Mouse (Mus musculus): ENCODE data around the gene B4galt5. TPM values are rescaled to one million over a fixed set of nuclear protein-coding genes. Genes with fewer than 3 reads are reported as not detected.

Gene B4galt5
- total and polyA plus RNA-seq, 3 experiments, result 4.6 to 34.4 (median 6.5) TPM

DNA sequence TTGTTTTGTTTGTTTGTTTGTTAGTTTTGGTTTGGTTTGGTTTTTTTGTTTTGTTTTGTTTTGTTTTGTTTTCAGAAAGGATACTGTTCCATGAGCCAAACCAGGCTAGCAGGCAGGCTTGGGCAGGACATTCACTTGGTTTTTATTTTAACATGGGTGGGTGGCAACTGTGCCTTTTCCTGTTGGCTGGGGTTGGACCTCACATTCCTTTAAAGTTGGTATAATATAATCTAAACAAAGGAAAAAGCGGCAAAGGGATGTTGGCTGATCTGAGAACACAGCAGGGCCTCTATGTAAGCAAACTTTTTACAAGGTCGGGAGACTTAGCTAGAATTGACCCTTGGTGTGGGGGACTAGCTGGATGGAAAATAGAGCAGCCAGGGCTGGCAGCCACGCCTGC lies 91.2 kb downstream of the B4galt5 start:
- H3K27me3 ChIP-seq (ENCODE audit: control insufficient read depth in 1 of 2, insufficient read depth in 2 of 2, low read length in 2 of 2), result peaks cover 0 to 3% of the 10 kb centered on the region in 2 experiments; a peak in 2 of 4 replicates
- H3K36me3 ChIP-seq (ENCODE audit: control insufficient read depth in 1 of 2, insufficient read depth in 2 of 2, low read length in 2 of 2), result no peaks in the 10 kb centered on the region
- no peak for DNase-seq (ENCODE audit: low read depth, low spot score)
- no peak overlapping the region for H3K9ac ChIP-seq (ENCODE audit: control insufficient read depth, low read depth, low read length, poor library complexity, severe bottlenecking)
- H3K9me3 ChIP-seq (replicated peaks; ENCODE audit: insufficient read depth, low read length), result no peaks in the 10 kb centered on the region
- TF ChIP-seq ZMIZ1 (IDR thresholded peaks at IDR 0.05; ENCODE audit: low read depth, low read length), result no peak
- no peak for TF ChIP-seq RCOR1 (IDR thresholded peaks at IDR 0.05; ENCODE audit: low read depth, low read length)
- no peak for TF ChIP-seq ZC3H11A (IDR thresholded peaks at IDR 0.05; ENCODE audit: low read depth, low read length)
- no peak for TF ChIP-seq USF2 (IDR thresholded peaks at IDR 0.05; ENCODE audit: borderline replicate concordance in 1 of 2, insufficient read depth in 1 of 2, low read depth in 1 of 2, low read length in 2 of 2)
- no peak for TF ChIP-seq JUND (IDR thresholded peaks at IDR 0.05; ENCODE audit: low read depth, low read length)
- TF ChIP-seq USF1 (IDR thresholded peaks at IDR 0.05; ENCODE audit: low read depth, low read length), result no peak
- TF ChIP-seq MYC (IDR thresholded peaks at IDR 0.05; ENCODE audit: low read depth, low read length), result no peak
- TF ChIP-seq RAD21 (IDR thresholded peaks at IDR 0.05; ENCODE audit: low read depth, low read length), result no peak
- no peak for TF ChIP-seq MEF2A (IDR thresholded peaks at IDR 0.05; ENCODE audit: extremely low read depth, insufficient replicate concordance, low read depth, low read length, poor library complexity, severe bottlenecking)
- no peak for TF ChIP-seq E2F4 (IDR thresholded peaks at IDR 0.05; ENCODE audit: borderline replicate concordance, low read depth, low read length)
- no peak for TF ChIP-seq NRF1 (IDR thresholded peaks at IDR 0.05; ENCODE audit: insufficient read depth, low read depth, low read length, poor library complexity, severe bottlenecking)
- TF ChIP-seq CTCF (IDR thresholded peaks at IDR 0.05 in 2 of 3, conservative IDR thresholded peaks at IDR 0.05 in 1 of 3; ENCODE audit: control insufficient read depth in 1 of 3, insufficient read depth in 1 of 3, low read depth in 2 of 3, low read length in 3 of 3, poor library complexity in 1 of 3, severe bottlenecking in 1 of 3), result no peak
- TF ChIP-seq MYB (IDR thresholded peaks at IDR 0.05; ENCODE audit: low read depth, low read length), result no peak
- no peak overlapping the region for H3K27ac ChIP-seq (ENCODE audit: control insufficient read depth, low read depth, low read length)
- no peaks in the 10 kb centered on the region for H3K79me2 ChIP-seq (ENCODE audit: control insufficient read depth, insufficient read depth, low read length, poor library complexity)
- peaks cover 0 to 3% of the 10 kb centered on the region in 2 experiments; a peak in 1 of 4 replicates for H3K4me1 ChIP-seq (ENCODE audit: control insufficient read depth in 1 of 2, insufficient read depth in 2 of 2, low read length in 2 of 2)
- no peak overlapping the region for H3K4me3 ChIP-seq (ENCODE audit: control insufficient read depth in 1 of 2, insufficient read depth in 1 of 2, low read depth in 2 of 2, low read length in 2 of 2)

DNA sequence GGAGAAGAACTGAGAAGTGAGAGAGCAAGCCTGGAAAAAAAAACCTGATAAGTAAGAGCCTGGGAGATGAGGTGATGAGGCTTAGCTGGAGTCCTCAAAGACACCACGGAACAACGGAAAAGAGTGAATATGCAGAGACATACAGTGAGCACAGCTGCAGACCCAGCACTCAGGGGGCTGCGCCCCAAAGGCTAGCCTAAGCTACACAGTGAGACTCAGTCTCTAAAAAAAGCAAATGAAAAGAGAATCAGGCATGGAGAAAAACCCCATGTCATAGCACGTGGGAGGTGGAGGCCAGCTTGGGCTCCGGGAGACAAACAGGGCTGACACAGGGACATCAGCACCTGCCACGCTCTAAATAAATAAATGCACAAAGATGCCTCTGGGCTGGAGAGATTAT lies 94.2 kb downstream of the B4galt5 start:
- H3K27ac ChIP-seq (ENCODE audit: control insufficient read depth, low read depth, low read length), result no peak overlapping the region
- TF ChIP-seq UBTF (IDR thresholded peaks at IDR 0.05; ENCODE audit: borderline replicate concordance, insufficient read depth, low read depth, low read length) (no peak), ZC3H11A (IDR thresholded peaks at IDR 0.05; ENCODE audit: low read depth, low read length) (no peak), POLR2AphosphoS2 (IDR thresholded peaks at IDR 0.05; ENCODE audit: low read length) (no peak), TAL1 (IDR thresholded peaks at IDR 0.05; ENCODE audit: low read length) (no peak), ZKSCAN1 (IDR thresholded peaks at IDR 0.05; ENCODE audit: low read depth, low read length) (no peak), GATA1 (IDR thresholded peaks at IDR 0.05; ENCODE audit: low read depth, low read length) (no peak), MAZ (IDR thresholded peaks at IDR 0.05; ENCODE audit: low read depth, low read length) (no peak), MXI1 (IDR thresholded peaks at IDR 0.05; ENCODE audit: low read depth, low read length) (no peak), CTCF (IDR thresholded peaks at IDR 0.05 in 2 of 3, conservative IDR thresholded peaks at IDR 0.05 in 1 of 3; ENCODE audit: control insufficient read depth in 1 of 3, insufficient read depth in 1 of 3, low read depth in 2 of 3, low read length in 3 of 3, poor library complexity in 1 of 3, severe bottlenecking in 1 of 3) (no peak), E2F4 (IDR thresholded peaks at IDR 0.05; ENCODE audit: borderline replicate concordance, low read depth, low read length) (no peak), RCOR1 (IDR thresholded peaks at IDR 0.05; ENCODE audit: low read depth, low read length) (no peak), HCFC1 (IDR thresholded peaks at IDR 0.05; ENCODE audit: low read depth, low read length) (no peak), USF1 (IDR thresholded peaks at IDR 0.05; ENCODE audit: low read depth, low read length) (no peak), TBP (IDR thresholded peaks at IDR 0.05; ENCODE audit: low read depth, low read length) (no peak), NELFE (IDR thresholded peaks at IDR 0.05; ENCODE audit: low read depth, low read length) (no peak), KAT2A (conservative IDR thresholded peaks at IDR 0.05; ENCODE audit: low read depth, low read length) (no peak), USF2 (IDR thresholded peaks at IDR 0.05; ENCODE audit: borderline replicate concordance in 1 of 2, insufficient read depth in 1 of 2, low read depth in 1 of 2, low read length in 2 of 2) (no peak), ELF1 (IDR thresholded peaks at IDR 0.05; ENCODE audit: low read depth, low read length) (no peak), CHD2 (IDR thresholded peaks at IDR 0.05; ENCODE audit: low read length) (no peak)
- no peak overlapping the region for H3K9ac ChIP-seq (ENCODE audit: control insufficient read depth, low read depth, low read length, poor library complexity, severe bottlenecking)

More for the DNA sequence above, 94.2 kb downstream of the B4galt5 start:
- Histone ChIP-seq H3K27me3 (ENCODE audit: control insufficient read depth in 1 of 2, insufficient read depth in 2 of 2, low read length in 2 of 2) (peaks cover 0 to 1% of the 10 kb centered on the region in 2 experiments; a peak in 3 of 4 replicates), H3K9me3 (replicated peaks; ENCODE audit: insufficient read depth, low read length) (no peaks in the 10 kb centered on the region), H3K4me3 (ENCODE audit: control insufficient read depth in 1 of 2, insufficient read depth in 1 of 2, low read depth in 2 of 2, low read length in 2 of 2) (no peak overlapping the region), H3K36me3 (ENCODE audit: control insufficient read depth in 1 of 2, insufficient read depth in 2 of 2, low read length in 2 of 2) (no peaks in the 10 kb centered on the region), H3K4me1 (ENCODE audit: control insufficient read depth in 1 of 2, insufficient read depth in 2 of 2, low read length in 2 of 2) (peaks cover 0 to 3% of the 10 kb centered on the region in 2 experiments; a peak in 1 of 4 replicates), H3K79me2 (ENCODE audit: control insufficient read depth, insufficient read depth, low read length, poor library complexity) (no peaks in the 10 kb centered on the region)
- no peak for DNase-seq (ENCODE audit: low read depth, low spot score)
